Mouse (Mus musculus) thymus, adult 2 months (tissue): ENCODE data around the gene Nfkbid. TPM values are rescaled to one million over a fixed set of nuclear protein-coding genes. Genes with fewer than 3 reads are reported as not detected.

ENCODE experiments used
- DNase-seq: peaks from one replicate; pipeline ENCODE4 v3.0.0; 2021
- H3K27ac ChIP-seq: fragments of 200-500 bp; 2 replicates; pipeline ENCODE4 v1.5.1; 2012; ENCODE audit warnings: low read length, control low read depth; ENCODE audit not compliant: control insufficient read depth, insufficient read depth
- H3K27me3 ChIP-seq: fragments of 200-500 bp; 2 replicates; pipeline ENCODE4 v1.6.1; 2012; ENCODE audit warnings: mild to moderate bottlenecking, low read length, moderate library complexity, mixed read lengths; ENCODE audit not compliant: control insufficient read depth, insufficient read depth
- H3K36me3 ChIP-seq: fragments of 200-500 bp; 2 replicates; pipeline ENCODE4 v1.6.1; 2012; ENCODE audit warnings: mild to moderate bottlenecking, low read length, moderate library complexity; ENCODE audit not compliant: control insufficient read depth, insufficient read depth
- H3K4me1 ChIP-seq: fragments of 200-500 bp; replicated peaks from 2 replicates; pipeline ENCODE4 v1.6.1; 2012; ENCODE audit warnings: low read length; ENCODE audit not compliant: control insufficient read depth, insufficient read depth
- H3K4me3 ChIP-seq: fragments of 200-500 bp; 2 replicates; pipeline ENCODE4 v1.5.1; 2012; ENCODE audit warnings: mild to moderate bottlenecking, low read length, control low read depth, moderate library complexity; ENCODE audit not compliant: control insufficient read depth, insufficient read depth
- CTCF ChIP-seq: fragments of 200-500 bp; IDR thresholded peaks from 2 replicates; pipeline ENCODE4 v1.5.1; 2012; ENCODE audit warnings: mild to moderate bottlenecking, control low read depth, low read length, moderate library complexity, borderline replicate concordance; ENCODE audit not compliant: control insufficient read depth, poor library complexity, insufficient read depth; ENCODE audit errors: extremely low read depth
- POLR2A ChIP-seq: fragments of 200-500 bp; IDR thresholded peaks from 2 replicates; pipeline ENCODE4 v1.6.1; 2012; ENCODE audit warnings: mild to moderate bottlenecking, low read length, control low read depth, moderate library complexity; ENCODE audit not compliant: control insufficient read depth, poor library complexity, insufficient read depth; ENCODE audit errors: extremely low read depth
- WGBS: fragments of 180-500 bp; shearing (Covaris S2); methylation state at CpG from one replicate; pipeline ENCODE4 v1.1.7; 2018; 5-methylcytosine and 5-hydroxymethylcytosine counted together
- polyA plus RNA-seq: library from polyadenylated mRNA; depleted of rRNA; stranded (reverse); fragments of >200 nt; gene quantifications from 2 replicates; pipeline ENCODE4 v1.2.3, GENCODE M21; 2012; rRNA removed

Nfkbid gene
- 72.8 and 77.4 TPM in 2 replicates for polyA plus RNA-seq

DNA sequence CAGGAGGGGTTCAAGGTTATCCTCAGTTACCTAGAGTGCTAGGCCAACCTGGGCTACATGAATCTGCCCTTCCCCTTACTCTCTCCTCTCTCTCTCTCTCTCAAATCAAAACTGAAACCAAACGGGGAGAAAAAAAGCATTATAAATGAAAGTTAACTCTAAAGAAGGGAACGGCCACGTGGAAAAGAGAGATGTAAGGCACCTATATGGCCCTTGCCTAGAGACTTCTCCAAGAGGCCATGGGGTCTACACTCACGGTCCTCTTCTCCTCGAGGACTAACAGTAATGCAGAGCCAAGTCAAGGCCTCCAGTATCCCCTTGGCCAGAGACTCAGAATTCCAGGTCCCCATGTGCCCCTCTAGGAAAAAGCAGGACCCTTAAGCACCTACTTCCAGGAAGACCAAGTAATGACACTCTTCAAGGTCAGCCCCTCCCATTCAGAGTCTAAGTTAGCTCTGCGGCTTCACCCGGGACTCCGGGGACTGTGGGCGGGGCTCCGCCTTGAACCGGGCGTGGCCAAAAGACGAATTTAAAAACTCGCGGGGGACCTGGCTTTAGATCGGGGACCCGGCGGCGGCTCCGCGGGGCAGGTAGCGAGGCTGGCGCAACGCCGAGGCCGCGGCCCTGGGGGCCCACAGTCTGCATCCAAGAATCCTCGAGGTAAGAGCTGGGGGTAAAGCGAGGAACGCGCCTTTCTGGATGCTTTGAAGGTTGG, at the start of gene Nfkbid:
Gene Nfkbid (plus strand): TSS at position 558 of the 715 bp plus-strand sequence.
- H3K27ac ChIP-seq: peak within 1 kb of the TSS; percentile 97
- H3K27me3 ChIP-seq: no peaks in the 10 kb centered on the region
- WGBS: 3% methylated on average over 31 of the region's 31 CpGs
- peaks cover 43% of the 10 kb centered on the region for H3K4me1 ChIP-seq
- peak within 1 kb of the TSS; percentile 82 for H3K4me3 ChIP-seq
- peak; percentile 94 for DNase-seq
- peaks cover 21% of the 10 kb centered on the region for H3K36me3 ChIP-seq
- TF ChIP-seq POLR2A (peak; percentile 70; the same call in 1 of the 2 replicates), CTCF (peak; percentile 37; the same call in 1 of the 2 replicates)

DNA sequence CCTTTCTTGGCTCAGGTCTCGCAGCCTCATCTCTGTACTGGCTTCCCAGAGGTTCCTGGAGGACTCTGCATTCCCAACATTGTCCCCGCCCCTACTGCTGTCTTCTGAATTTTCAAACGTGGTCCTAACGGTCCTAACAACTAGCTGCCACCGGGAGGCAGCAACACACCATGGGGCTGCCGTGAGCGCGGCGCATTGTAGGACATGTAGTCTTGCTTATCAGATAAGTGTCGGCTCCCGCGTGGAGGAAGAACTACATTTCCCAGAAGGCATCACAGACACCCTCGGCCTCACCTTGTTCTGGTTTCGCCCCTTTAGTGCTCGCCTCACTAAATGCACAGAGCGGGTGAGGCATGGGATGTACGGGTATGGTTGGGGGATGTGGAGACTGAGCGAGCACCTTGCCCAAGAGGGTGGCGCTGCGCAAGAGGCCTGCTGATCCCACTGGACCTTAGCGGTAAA, 48.0 kb upstream of the Nfkbid start:
- Histone ChIP-seq H3K4me3 (no peak overlapping the region), H3K27ac (no peak overlapping the region)
- peak; percentile 96 for TF ChIP-seq CTCF
- no peak for TF ChIP-seq POLR2A

DNA sequence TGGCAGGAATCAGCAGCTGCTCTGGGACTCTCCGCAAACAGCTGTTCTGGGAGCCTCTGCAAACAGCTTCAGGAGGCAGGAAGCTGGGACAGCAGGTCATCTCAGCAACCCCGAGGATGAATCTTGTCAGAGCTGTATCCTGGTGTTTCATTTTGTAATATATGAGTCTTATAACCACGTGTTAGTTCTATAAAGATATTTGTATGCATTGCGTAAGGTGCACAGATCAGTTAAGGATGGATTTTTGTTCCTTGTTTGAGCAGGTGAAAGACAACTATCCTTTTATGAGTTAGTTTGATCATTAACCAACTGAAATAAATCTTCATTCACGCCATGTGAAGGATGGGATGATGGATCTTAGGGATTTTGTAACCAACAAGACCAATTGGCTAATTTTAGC, 41.5 kb upstream of the Nfkbid start:
- 68% methylated on average over 5 of the region's 5 CpGs for WGBS
- Histone ChIP-seq H3K36me3 (no peaks in the 10 kb centered on the region), H3K4me1 (no peaks in the 10 kb centered on the region), H3K27me3 (no peaks in the 10 kb centered on the region), H3K27ac (no peak overlapping the region), H3K4me3 (no peak overlapping the region)
- TF ChIP-seq CTCF (no peak), POLR2A (no peak)
- DNase-seq: no peak

More for the DNA sequence above, 48.0 kb upstream of the Nfkbid start:
- Histone ChIP-seq H3K27me3 (no peaks in the 10 kb centered on the region), H3K36me3 (no peaks in the 10 kb centered on the region), H3K4me1 (peaks cover 2% of the 10 kb centered on the region; the same call in 1 of the 2 replicates)
- WGBS: 1% methylated on average over 21 of the region's 21 CpGs
- DNase-seq: peak; percentile 89

DNA sequence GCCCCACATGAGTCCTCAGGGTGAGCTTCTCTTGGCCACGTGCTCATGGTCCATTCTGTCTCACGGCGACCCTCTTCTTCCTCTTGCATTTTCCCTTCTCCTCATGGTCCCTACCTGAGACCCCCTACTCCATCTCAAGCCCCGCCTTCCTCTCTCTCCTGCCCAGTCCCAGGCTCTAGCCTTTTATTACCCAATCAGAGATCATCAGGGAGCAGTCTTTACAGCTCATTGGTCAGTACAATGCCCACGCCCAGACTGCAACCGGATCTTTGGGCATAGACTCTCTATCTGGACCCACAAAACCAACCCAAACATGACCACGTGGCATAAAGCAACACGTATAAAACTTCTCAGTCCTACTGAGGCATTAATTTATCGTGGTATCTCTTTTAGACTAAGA, 37.4 kb upstream of the Nfkbid start:
- TF ChIP-seq CTCF (no peak), POLR2A (no peak)
- Histone ChIP-seq H3K27ac (no peak overlapping the region), H3K4me1 (no peaks in the 10 kb centered on the region), H3K27me3 (no peaks in the 10 kb centered on the region), H3K4me3 (no peak overlapping the region), H3K36me3 (no peaks in the 10 kb centered on the region)
- 90% methylated on average over 9 of the region's 9 CpGs for WGBS
- no peak for DNase-seq

DNA sequence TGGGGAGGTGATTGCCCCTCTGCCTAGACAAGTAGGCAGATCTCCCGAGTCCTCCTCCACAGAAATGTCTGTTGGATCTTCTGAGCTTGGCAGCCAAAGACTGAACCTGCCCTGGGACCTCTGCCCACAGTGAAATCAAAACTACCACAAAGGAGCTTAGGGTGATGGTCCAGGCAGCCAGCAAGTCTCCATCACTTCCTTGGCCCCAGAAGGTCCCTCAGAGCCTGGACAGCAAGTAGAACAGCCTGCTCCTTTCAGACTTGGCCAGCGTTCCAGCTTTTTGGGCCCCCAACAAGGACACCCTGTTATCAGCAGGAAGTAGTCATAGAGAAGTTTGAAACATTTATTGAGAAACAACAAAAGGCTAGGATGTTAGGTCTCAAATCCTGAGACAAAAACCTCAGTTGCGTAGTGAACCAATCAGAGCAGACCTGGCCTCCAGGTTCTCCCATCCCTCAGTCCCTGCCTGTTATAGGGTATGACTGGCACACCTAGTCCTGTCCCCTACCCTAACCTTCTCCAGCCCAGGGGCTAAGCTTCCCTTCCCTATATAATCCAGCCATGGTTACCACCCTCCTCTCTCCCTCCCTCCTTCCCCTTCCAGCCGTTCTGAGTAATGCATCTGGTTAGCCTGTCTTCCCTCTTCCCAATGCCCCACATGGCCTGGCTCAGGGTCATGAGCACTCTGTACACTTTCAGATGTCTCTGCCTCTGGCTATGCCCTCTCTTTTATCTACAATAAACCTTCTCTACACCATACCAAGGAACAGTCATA, 28.6 kb upstream of the Nfkbid start:
- no peak for TF ChIP-seq POLR2A
- TF ChIP-seq CTCF: no peak
- no peaks in the 10 kb centered on the region for H3K36me3 ChIP-seq
- H3K27ac ChIP-seq: peak overlapping the region; percentile 93
- no peaks in the 10 kb centered on the region for H3K27me3 ChIP-seq
- DNase-seq: no peak
- H3K4me1 ChIP-seq: peaks cover 17% of the 10 kb centered on the region
- WGBS: 71% methylated on average over 4 of the region's 4 CpGs
- peak overlapping the region; percentile 49 for H3K4me3 ChIP-seq

DNA sequence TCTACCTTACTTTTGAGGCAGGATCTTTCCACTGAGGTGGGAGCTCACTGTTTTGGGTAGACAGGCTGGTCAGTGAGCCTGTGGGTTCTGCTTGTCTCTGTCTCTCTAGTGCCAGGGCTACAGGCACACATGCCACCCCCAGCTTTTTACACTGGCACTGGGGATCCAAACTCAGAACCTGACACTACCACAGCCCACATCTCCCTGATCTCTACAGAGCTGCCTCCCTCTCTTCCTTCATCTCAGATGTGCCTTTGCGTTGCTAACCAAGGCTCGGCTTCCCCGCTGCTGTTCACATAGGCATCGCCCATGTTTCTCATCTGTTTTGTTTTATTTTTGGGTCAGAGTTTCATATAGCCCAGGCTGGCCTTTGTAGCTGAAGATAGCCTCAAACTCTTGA, 27.9 kb upstream of the Nfkbid start:
- H3K4me1 ChIP-seq: peaks cover 17% of the 10 kb centered on the region
- no peaks in the 10 kb centered on the region for H3K27me3 ChIP-seq
- TF ChIP-seq CTCF: no peak
- no peak for TF ChIP-seq POLR2A
- DNase-seq: no peak
- 11% methylated on average over 4 of the region's 4 CpGs for WGBS
- no peaks in the 10 kb centered on the region for H3K36me3 ChIP-seq
- peak overlapping the region; percentile 93 for H3K27ac ChIP-seq
- H3K4me3 ChIP-seq: peak overlapping the region; percentile 25
